Mouse (Mus musculus) gastrocnemius, postnatal 10 days (tissue): ENCODE results near the gene Lrrtm3. TPM values are rescaled to one million over a fixed set of nuclear protein-coding genes. Genes with fewer than 3 reads are reported as not detected.

Experiments used
- DNase-seq: peaks from one replicate; pipeline ENCODE4 v3.0.0; 2021; ENCODE audit warnings: mixed read lengths
- total RNA-seq, 2 experiments: library from RNA; stranded (reverse); gene quantifications; 2 replicates each; pipeline ENCODE4 v1.2.3; 2021

Lrrtm3 gene
- total RNA-seq, 2 experiments from 2014 or later, result 0.28 to 0.34 TPM

DNA sequence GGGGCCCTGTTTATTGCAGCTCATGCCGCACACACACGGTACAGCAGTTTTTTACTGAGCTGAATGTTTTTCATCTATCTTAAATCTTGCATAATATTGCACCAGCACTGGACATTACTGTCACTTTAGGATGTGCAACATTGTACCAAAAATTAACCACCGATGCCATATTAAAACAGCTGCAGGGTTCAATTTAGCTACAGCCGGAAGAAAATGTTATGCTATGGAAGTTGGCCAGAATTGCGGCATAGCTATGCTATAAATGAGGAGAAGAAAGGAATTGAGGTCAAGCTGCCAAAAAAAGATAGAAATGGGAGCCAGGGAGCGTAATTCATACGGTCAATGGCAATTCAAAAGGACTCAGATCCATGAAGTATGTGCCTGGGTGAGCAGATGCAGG, 48.9 kb downstream of the Lrrtm3 start:
- no peak for DNase-seq

- peak; percentile 14 for DNase-seq
Observed at GRCm38 (mm10) chr10:64039760-64040535, 50.1 kb downstream of the Lrrtm3 start.

- no peak for DNase-seq
Observed at GRCm38 (mm10) chr10:64030901-64031300, 59.2 kb downstream of the Lrrtm3 start.

DNA sequence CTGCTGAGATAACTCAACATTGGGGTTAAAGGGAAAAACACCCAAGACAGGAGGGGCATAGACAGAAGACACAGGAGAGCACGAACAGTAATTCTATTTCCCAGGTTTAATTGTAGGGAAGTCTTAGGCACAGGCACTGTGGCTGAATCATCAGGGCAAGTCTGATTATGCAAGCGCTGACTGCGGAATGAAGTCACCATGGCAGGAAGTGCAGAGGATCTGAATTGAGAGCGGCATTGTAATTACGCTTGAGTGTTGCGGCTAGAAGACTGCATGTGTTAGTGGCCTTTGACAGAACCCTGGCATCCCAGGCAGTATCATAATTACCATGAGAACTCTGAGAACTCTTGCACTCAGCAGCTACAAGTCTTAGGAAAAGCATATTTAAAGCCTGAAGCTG, 66.7 kb downstream of the Lrrtm3 start:
- no peak for DNase-seq

DNA sequence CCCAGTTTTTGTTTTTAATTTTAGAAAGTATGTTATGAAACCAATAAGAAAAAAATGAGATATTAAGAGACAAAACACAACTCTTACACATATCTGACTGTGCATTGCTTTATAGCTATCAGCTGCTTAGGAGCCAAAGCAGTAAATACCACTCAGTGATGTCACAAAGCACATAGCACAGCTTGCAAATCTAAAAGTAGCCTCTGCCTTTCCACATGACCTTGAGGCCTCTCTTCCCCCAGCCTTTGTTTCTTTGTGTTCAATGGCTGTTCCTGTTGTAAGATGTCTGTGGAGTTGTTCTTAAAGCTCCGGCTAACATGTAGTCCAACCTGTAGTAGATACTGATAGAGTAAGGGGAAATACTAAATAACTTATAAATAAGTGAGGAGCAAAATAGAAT, 69.7 kb downstream of the Lrrtm3 start:
- no peak for DNase-seq

- no peak for DNase-seq
Observed at GRCm38 (mm10) chr10:64001996-64002395, 88.1 kb downstream of the Lrrtm3 start.

DNA sequence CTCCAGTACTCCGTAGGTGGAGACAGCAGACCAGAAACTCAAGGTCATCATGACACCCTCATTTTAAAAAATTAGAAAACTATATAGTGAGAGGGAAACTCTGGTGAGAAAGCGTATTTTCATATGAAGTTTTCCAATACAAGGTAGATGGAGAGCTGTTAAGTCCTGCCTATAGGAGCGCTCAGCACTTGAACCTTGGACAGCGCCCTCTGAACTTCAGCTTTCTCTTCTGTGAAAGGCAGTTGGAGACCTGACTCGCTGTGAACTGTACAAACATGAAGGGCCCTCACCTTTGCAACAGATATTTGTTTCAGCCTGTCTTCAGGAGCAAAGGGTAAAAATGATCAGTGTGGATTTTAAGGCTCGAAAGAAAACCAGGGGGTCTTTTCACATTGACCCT, 88.5 kb downstream of the Lrrtm3 start:
- DNase-seq, result no peak

GRCm38 (mm10) chr10:63994251-63994650, 95.8 kb downstream of the Lrrtm3 start:
- no peak for DNase-seq

GRCm38 (mm10) chr10:63985576-63985975, 104.5 kb downstream of the Lrrtm3 start:
- no peak for DNase-seq

DNA sequence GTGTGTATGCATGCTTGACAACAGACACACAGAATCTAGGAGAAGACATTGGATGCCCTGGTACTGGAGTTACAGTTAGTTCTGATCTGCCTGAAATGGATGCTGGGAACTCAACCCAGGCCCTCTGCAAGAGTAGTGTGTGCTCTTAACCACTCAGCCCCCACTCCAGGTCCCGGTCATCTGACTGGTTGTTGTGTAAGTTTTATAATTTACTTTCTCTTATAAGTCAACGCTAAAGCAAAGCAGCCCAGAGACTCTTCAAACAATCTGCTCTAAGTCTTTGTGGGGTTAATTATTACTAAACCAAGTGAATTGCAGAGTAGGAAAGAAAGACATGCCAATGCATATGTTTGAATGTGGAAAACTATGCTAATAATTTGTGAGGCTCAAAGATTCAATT, 110.7 kb downstream of the Lrrtm3 start:
- no peak for DNase-seq

DNA sequence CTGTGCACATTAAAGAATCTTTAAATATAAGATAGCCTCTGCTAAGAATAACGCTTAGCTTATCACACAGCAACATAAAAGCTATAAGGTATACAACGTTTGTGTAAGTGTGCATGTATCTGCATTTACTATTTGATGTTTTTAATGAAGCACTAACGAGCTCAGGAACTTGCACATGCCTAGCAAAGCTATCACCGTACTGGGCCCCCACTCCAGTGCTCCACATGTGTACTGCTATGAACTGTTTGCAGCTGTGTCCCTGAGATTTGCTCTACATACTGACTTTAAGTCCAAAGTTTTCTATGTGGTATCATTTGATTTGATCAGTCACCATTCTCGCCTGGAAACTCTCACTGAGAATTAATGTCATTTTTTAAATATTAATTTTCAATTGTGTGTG, 111.1 kb downstream of the Lrrtm3 start:
- DNase-seq, result no peak

DNA sequence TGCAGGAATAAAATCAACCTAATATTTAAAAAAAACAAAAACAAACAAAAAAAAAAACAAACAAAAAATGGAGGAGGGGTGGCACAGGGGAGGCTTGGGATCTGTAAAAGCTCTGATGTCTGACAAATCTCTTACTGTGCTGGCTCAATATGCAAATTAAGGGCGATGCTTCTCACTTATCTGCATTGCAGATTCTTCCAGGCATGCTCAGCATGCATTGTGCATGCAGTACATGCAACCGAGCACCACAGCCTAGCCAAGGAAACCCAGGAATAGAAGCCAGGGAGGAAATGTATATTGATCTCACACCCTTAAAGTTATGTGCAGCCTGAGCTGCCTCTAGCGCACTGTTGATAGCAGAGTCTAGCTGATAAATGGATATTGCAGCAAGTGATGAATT, 111.5 kb downstream of the Lrrtm3 start:
- DNase-seq, result no peak

DNA sequence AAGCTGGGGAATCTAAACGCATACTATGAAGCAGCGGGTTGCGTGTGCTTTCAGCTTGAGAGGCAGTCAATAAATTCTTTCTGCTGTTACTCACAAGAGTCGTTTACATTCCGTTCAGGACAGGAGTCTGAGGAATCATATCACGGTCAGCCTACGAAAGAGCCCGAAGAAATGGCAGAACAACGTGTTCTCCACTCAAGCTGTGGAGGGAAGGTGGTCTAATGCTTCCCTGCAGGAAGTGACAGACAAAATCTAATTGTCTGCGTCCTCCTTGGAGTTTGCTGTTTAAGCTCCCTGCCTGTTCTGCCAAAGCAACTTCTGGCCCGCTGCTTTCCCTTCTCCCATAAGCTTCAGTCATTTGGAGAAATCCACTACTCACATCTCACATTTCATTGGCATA, 112.0 kb downstream of the Lrrtm3 start:
- DNase-seq, result no peak

- no peak for DNase-seq
Observed at GRCm38 (mm10) chr10:63972300-63972699, 117.8 kb downstream of the Lrrtm3 start.

- peak; percentile 39 for DNase-seq
Observed at GRCm38 (mm10) chr10:63954308-63954930, 135.7 kb downstream of the Lrrtm3 start.

GRCm38 (mm10) chr10:63951481-63951880, 138.6 kb downstream of the Lrrtm3 start:
- DNase-seq, result no peak

DNA sequence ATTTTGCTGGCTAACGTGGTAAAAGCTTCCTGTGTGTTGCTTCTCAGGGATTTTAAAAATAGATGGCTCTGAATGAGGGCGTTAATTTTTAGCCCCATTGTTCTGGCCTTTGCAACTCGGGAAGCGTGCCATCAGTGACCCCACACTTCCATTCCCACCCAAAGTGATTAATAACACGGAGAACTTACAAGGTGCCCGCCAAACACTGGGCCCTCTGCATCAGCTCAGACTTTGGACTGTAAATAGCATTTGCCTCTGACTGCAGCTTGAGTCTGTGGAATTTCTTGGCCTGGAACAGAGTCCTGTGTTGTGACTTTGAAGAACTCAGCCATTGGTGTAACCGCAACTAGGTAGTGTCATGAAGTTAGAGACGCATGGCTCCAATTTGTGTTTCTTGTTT, 139.2 kb downstream of the Lrrtm3 start:
- no peak for DNase-seq

- DNase-seq, result no peak
Observed at GRCm38 (mm10) chr10:63947266-63947665, 142.8 kb downstream of the Lrrtm3 start.

- DNase-seq, result no peak
Observed at GRCm38 (mm10) chr10:63945534-63945933, 144.5 kb downstream of the Lrrtm3 start.

DNA sequence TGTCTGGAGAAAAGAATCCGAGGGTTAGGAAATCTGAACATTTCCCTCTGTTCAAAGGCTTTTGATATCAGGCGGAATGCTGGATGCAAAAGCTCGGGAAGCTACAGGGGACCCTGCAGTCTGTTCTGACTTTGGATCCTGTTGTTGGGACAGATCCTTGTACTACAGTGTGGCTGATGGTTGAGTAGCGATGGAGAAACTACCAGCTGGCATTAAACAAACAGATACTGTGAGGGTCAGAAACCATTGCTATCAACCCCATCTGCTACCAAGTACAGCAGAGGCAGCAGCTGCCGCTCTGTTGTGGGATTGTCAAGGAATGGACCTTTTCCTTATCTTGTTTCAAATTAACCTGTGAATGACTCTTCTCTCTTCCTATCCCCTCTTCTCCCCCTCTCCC, 156.1 kb downstream of the Lrrtm3 start:
- no peak for DNase-seq

GRCm38 (mm10) chr10:63927334-63927733, 162.7 kb downstream of the Lrrtm3 start, which contains the start of gene Gm10118:
Gene Gm10118, minus strand, starts transcription at chr10:63927434.
- no peak for DNase-seq

DNA sequence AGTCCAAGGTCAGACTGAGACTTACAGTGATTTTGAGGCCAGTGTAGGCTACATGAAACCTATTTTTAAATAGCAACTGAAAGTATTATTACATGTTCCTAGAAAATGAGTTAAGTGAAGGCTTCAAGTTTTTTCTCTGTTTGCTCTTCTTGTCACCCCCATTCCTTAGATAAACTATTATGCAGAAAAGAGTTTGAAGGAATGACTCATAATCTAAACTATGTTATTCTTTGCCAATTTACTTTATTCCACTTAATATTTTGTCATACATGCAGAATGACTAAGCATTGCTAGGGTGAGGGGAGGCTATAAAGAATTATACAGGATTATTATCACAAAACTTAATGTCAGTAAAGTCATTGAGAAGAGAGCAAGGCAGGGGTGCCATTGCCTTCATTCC, 181.2 kb downstream of the Lrrtm3 start:
- DNase-seq, result no peak

DNA sequence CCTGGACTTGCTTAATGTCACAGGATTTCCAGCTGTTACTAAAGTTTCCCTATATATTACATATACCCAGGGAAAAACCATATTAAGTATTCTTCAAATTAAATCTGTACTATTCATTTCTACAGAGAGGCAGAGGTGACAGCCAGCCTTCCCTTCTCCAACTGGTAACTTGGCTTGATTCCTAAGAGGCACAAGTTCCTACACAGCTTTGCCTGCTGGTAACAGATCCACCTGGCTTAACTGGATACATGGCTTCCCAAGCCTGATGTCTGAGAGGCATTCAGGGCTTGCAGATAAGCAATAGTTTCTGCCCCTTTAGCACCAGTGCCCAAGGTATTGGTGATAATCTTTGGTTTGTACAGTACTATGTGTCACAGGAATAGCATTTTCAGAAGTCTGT, 190.2 kb downstream of the Lrrtm3 start:
- DNase-seq, result no peak

GRCm38 (mm10) chr10:63894612-63895011, 195.5 kb downstream of the Lrrtm3 start:
- DNase-seq, result no peak
